Mouse (Mus musculus) left cerebral cortex, adult 18-20 months (tissue): Measurements from ENCODE around the gene Eef1akmt3. TPM values are rescaled to one million over a fixed set of nuclear protein-coding genes. Genes with fewer than 3 reads are reported as not detected.
A peak's percentile ranks its signal among the peaks of the same experiment; 100 is the strongest.
"Not testable (repeated sequence)": the region's sequence is repeated elsewhere in the genome, so short reads cannot be mapped to it uniquely, and the experiment has no call there.

Experiments
- DNase-seq, 2 experiments: peaks; one replicate each; pipeline ENCODE4 v3.0.0; 2021 to 2022; ENCODE audit warnings: low spot score in 2 of 2, mixed read lengths in 1 of 2
- long read RNA-seq, 2 experiments: library from polyadenylated mRNA; stranded (forward); transcript quantifications; one replicate each; pipeline ENCODE4 v2.0.0; 2021
- total RNA-seq, 2 experiments: library from RNA; stranded (reverse); gene quantifications; 2 replicates each; pipeline ENCODE4 v1.2.3; 2021

The Eef1akmt3 gene
- under 1 TPM; 0.16 to 0.19 TPM for total RNA-seq
- long read RNA-seq, experiment 1, result 0 reads
- long read RNA-seq, experiment 2, result 0 reads

GRCm38 (mm10) chr10:127041274-127041766 lies at the start of gene Eef1akmt3, which contains the start of gene Mettl1:
Eef1akmt3 (minus strand) TSS chr10:127041513.
Mettl1 (plus strand) TSS chr10:127041414.
- peak; percentile 24 to 53 for DNase-seq

- DNase-seq, result peak in 1 of 2 experiments; percentile 56
These were observed 49.5 kb upstream of the Eef1akmt3 start for GRCm38 (mm10) chr10:127090560-127091411.

- no peak for DNase-seq
These were observed 44.3 kb upstream of the Eef1akmt3 start for GRCm38 (mm10) chr10:127085633-127086032.

GRCm38 (mm10) chr10:127085052-127085451 lies 43.7 kb upstream of the Eef1akmt3 start:
- no peak for DNase-seq

GRCm38 (mm10) chr10:127083915-127084306 lies 42.6 kb upstream of the Eef1akmt3 start:
- no peak for DNase-seq

GRCm38 (mm10) chr10:127083292-127083914 lies 42.1 kb upstream of the Eef1akmt3 start:
- no peak for DNase-seq

GRCm38 (mm10) chr10:127081996-127082620 lies 40.8 kb upstream of the Eef1akmt3 start:
- DNase-seq, result peak in 1 of 2 experiments; percentile 36

GRCm38 (mm10) chr10:127080901-127081780 lies 39.8 kb upstream of the Eef1akmt3 start:
- peak in 1 of 2 experiments; percentile 60 for DNase-seq

GRCm38 (mm10) chr10:127079665-127080391 lies 38.5 kb upstream of the Eef1akmt3 start:
- peak in 1 of 2 experiments; percentile 39 for DNase-seq

GRCm38 (mm10) chr10:127078677-127079575 lies 37.6 kb upstream of the Eef1akmt3 start:
- DNase-seq, result peak in 1 of 2 experiments; percentile 84

- peak in 1 of 2 experiments; percentile 59 for DNase-seq
These were observed 36.8 kb upstream of the Eef1akmt3 start for GRCm38 (mm10) chr10:127078001-127078676.

- peak in 1 of 2 experiments; percentile 52 for DNase-seq
These were observed 36.2 kb upstream of the Eef1akmt3 start for GRCm38 (mm10) chr10:127077515-127077914.

- DNase-seq, result peak in 1 of 2 experiments; percentile 40
These were observed 34.8 kb upstream of the Eef1akmt3 start for GRCm38 (mm10) chr10:127076082-127076481.

GRCm38 (mm10) chr10:127075651-127076050 lies 34.3 kb upstream of the Eef1akmt3 start:
- DNase-seq, result no peak

GRCm38 (mm10) chr10:127075080-127075479 lies 33.8 kb upstream of the Eef1akmt3 start, which contains the start of gene Agap2:
Agap2 (plus strand) TSS chr10:127075284.
- no peak for DNase-seq

GRCm38 (mm10) chr10:127073981-127074380 lies 32.7 kb upstream of the Eef1akmt3 start:
- DNase-seq, result no peak

GRCm38 (mm10) chr10:127072969-127073368 lies 31.7 kb upstream of the Eef1akmt3 start:
- DNase-seq, result not testable (repeated sequence)

GRCm38 (mm10) chr10:127072270-127072669 lies 31.0 kb upstream of the Eef1akmt3 start:
- DNase-seq, result not testable (repeated sequence)
